Mouse (Mus musculus): ENCODE data around the gene Map4k4.

The Map4k4 gene

DNA sequence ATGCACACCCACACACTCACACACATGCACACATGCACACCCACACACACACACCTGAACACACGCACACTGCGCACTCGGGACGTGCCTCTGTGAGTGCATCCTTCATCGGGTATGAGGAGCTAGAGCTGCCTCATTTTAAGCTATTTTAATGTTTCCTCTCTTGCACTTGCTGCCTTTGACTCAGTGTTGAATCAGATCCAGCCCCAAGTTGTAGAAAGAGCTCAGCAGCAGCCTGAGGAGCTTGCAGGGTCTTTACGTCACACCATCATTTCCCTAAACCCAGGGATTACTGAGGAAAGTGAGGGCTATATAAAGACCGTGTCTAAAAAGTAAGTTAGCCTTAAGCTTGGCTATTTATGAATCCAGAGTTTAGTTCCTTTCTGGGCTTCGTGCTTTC is 62.1 kb downstream of the Map4k4 start:
- DNase-seq (ENCODE audit: low read depth, low spot score), result no peak

GRCm38 (mm10) chr1:39963821-39964220 is 63.1 kb downstream of the Map4k4 start:
- no peak for DNase-seq (ENCODE audit: low read depth, low spot score)

DNA sequence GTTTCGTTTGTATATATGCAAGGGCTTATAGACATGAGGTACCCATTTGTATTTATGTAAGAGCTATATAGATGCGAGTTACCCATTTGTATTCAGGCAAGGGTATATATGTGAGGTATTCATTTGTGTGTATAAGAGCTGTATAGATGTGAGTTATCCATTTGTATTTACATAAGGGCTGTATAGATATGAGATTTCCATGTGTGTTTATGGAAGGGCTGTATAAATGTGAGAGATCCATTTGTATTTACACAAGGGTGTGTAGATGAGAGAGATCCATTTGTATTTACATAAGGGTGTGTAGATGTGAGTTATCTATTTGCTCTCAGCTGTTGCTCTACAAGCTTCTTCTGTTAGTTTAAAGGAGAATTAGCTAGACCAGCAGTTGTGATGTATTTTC is 63.7 kb downstream of the Map4k4 start:
- no peak for DNase-seq (ENCODE audit: low read depth, low spot score)

- DNase-seq (ENCODE audit: low read depth, low spot score), result no peak
Observed at GRCm38 (mm10) chr1:39965461-39965860, 64.7 kb downstream of the Map4k4 start.

- DNase-seq (ENCODE audit: low read depth, low spot score), result no peak
Observed at GRCm38 (mm10) chr1:39968999-39969398, 68.3 kb downstream of the Map4k4 start.

DNA sequence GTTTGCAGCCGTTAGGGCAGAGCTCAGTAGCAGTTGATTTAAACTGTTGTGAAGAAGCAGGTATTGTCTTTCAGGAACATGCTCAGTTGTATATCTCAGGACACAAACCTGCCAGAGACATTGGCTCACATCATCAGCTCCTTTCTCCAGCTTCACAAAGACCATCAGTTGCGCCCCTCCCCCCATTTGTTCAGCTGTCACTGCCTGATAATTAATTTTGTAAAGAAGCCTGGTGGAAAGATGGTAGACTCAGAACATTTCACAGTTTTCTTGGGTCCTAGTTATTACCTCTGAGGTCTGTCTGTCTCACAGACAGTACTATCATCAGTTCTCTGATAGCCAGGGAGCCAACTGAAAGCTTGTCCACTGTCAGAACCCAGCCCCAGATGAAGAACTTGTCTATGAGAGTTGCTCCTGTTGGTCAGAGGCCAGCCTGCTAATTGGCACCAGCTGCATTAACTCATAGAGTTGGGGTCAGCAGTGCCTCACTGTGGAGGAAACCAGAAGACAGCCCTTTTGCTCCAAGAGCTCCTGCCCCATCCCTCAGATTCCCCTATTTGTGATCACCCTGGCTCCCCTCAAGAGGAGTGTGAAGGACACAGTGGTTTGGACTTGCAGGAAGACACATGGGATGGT is 69.2 kb downstream of the Map4k4 start:
- no peak for DNase-seq (ENCODE audit: low read depth, low spot score)

DNA sequence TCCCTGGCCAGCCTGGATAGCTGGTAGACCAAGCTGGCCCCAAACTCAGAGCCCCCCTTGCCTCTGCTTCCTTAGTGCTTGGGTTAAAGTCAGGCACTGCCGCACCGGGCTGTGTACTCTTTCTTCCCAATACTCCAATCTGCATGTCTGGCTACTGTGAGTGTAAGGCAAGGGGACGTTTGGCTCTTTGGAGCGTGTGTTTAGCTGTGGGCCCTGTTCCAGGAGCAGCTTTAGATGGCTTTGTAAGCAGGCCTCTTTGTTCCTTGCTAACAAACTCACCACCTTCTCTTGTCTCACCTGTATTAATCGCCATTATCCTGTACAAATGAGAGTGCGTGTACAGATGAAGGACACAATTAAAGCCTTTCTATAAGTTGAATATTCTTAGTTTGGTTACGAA is 71.7 kb downstream of the Map4k4 start:
- DNase-seq (ENCODE audit: low read depth, low spot score), result no peak

DNA sequence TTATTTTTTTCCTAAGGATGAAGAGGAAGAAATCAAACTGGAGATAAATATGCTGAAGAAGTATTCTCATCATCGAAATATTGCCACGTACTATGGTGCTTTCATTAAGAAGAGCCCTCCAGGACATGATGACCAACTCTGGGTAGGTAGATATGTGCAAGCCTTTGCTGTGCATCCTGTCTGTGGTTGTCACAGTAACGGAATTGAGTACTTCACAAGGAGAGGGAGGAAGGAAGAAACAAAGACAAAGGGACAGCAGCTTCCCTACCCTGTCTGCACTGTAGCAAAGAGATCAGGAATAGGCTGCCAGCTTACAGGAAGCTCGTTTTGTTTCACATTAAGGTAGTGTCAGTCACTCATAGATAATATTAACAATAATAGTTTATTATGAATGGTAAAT is 73.2 kb downstream of the Map4k4 start:
- DNase-seq (ENCODE audit: low read depth, low spot score), result no peak

DNA sequence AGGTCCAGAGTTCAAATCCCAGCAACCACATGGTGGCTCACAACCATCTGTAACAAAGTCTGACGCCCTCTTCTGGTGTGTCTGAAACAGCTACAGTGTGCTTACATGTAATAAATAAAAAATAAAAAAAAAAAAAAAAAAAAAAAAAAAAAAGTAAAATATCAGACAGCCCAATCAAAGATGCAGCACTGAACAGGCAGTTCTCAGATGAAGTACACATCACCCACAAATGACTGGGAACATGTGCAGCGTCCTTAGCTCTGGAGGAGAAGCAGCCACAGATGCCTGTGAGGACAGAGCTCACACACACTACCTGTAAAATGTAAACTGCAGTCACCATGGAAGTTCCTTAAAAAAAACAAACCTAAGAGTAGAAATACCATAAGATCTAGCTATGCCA is 74.3 kb downstream of the Map4k4 start:
- no peak for DNase-seq (ENCODE audit: low read depth, low spot score)

DNA sequence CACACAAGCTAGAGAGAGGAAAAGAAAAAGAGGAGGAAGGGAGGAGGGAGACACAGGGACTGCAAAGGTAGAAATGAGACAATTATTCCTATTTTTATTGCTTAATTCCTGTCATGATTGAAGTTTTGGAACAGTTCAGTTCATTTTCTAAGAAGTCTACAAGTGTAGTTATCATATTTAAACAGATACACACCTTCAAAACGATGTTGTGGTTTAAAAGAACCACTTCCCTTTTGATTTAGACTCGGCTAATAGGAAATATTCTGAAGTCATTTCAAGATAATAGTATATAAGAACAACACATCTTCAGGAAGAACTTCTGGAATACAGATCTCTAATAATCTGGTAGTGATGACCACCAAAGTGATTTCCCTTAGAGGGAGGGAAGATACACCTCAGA is 75.4 kb downstream of the Map4k4 start:
- DNase-seq (ENCODE audit: low read depth, low spot score), result no peak

DNA sequence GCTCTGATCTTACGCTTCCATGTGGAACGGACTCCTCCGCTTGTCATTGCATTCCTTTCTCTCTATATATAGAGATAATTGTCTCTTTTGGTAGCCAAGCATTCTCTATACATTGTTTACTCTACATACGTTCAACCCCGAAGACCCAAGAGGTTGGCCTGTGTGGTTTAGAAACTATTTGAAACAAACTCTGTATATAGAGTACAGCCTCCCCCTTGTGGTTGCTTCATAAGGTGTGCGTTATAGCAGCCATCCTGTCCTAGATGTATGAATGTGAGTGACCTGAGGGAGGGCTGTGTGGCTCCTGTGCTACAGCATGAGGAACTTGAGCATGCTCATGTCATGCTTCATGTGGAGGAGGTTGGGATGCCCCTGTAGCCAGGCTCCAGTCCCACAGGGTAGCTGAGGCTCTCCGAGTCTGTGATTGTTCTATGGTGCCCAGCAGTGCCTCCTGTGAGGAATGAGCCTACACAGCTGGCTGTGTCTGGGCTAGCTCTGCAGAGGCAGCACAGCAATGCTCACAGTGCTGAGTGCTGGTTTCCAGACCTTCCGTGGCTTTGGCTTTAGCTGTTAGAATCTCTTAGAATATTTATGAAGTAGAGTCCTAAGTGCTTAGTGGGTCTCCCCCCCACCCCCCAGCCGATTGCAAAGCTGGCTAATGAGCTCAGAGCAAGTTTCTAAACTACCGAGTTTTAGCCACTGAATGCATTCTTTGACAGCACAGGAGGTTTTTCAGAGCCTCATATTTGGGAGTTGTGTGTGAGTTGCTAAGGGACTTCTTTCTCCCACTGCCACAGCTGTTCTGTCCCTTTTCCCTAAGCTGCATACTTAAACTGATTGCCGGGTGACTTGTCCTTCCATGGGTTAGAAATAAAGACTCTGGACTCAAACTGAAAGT is 76.4 kb downstream of the Map4k4 start:
- DNase-seq (ENCODE audit: low read depth, low spot score), result no peak

GRCm38 (mm10) chr1:39978781-39979486 is 78.2 kb downstream of the Map4k4 start:
- DNase-seq (ENCODE audit: low read depth, low spot score), result no peak

DNA sequence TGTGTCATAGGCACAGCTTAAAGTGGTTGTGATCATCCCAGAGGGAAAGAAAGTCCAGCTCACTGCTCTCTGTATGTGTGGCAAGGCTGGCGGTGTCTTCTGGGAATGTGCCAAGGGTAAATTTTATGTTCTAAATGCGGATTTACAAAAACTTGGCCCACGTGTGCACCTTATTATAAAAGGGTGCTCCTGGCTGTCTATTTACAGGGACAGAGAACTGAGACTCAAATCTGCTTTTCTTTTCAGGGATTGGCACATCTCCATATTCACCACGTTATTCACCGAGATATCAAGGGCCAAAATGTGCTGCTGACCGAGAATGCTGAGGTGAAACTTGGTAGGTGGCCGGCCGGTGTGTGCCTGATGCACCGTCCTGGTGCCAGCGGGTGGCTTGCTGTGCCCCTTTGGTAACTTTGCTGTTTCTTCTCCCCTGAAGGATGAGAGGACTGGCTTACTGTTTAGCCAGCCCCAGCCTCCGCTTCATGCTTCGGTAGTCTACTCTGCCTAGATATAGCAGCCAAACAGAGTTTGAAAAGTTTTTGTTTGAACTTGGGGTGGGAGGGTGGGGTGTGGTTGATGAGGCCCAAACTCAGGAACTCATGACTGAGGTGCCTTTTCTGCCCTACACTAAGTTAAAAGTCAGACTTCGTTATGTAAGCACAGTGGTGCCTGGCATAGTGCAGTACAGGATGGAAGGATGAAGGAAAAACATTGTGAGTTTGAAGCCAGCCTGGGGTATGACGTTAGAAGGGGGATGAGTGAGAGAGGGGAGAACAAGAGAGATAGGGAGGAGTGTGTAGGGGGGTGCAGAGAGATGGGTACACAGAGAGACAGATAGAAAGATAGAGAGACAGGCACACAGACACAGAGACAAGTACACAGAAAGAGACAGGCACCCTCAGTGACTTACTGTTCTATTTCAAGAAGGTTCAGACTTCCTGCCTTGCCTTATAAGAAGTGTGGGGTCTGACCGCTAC is 79.9 kb downstream of the Map4k4 start:
- DNase-seq (ENCODE audit: low read depth, low spot score), result no peak

- DNase-seq (ENCODE audit: low read depth, low spot score), result no peak
Observed at GRCm38 (mm10) chr1:39981970-39982369, 81.3 kb downstream of the Map4k4 start.

GRCm38 (mm10) chr1:39982727-39983487 is 82.2 kb downstream of the Map4k4 start:
- DNase-seq (ENCODE audit: low read depth, low spot score), result no peak

DNA sequence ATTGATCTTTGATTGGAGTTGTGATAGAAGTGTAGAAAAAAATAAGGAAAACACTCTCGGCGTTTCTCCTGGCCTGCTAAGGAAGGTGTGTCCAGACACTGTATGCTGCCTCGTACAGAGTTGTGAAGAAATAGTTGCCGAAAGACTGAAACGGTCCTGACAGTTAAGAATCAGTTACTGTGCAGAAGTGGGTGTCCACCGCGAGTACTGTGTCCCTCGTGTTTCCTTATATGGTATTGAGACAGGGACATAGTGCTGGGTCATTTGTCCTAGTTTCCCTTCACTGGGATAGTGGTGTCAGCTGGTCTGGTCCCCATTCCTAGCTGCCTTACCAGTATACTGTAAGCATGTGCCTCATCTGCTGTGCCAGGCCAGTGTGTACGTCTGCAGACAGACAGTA is 83.6 kb downstream of the Map4k4 start:
- no peak for DNase-seq (ENCODE audit: low read depth, low spot score)

DNA sequence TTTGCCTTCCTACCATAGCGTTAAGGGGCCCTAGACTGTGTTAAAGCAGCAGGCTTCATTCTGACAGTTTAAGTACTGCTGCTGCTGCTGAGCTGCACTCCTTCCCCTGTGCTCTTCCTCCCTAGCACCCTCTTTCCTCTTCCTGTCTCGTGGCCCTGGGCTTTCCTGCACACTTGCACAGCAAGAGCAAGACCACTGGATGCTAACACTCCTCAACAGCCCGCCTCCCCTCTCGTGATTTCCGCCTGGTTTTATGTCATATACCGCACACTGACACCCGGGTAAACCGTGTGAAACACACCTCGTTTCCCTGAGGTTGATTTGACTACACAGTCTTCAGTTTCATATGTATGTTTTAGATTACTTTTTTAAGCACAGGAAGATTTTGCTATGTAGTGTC is 86.1 kb downstream of the Map4k4 start:
- no peak for DNase-seq (ENCODE audit: low read depth, low spot score)

DNA sequence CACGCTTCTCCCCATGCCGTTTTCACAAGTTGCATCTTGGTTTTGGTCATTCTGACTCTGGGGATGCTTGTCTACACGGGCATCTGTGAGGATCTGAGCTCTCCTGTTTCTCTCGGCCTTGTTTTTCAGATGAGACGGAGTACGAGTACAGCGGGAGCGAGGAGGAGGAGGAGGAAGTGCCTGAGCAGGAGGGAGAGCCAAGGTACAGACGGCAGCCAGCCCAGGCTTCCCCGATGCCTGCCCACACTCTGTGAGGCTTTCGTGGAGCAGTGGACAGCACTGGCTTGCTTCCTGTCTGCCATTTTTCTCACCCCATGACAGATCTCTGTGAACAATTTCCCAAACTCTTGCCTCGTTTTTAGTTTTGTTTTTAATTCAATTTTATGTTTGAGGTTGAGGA is 88.1 kb downstream of the Map4k4 start:
- DNase-seq (ENCODE audit: low read depth, low spot score), result no peak

- DNase-seq (ENCODE audit: low read depth, low spot score), result no peak
Observed at GRCm38 (mm10) chr1:39990041-39990440, 89.3 kb downstream of the Map4k4 start.

GRCm38 (mm10) chr1:39993921-39994320 is 93.2 kb downstream of the Map4k4 start:
- no peak for DNase-seq (ENCODE audit: low read depth, low spot score)

DNA sequence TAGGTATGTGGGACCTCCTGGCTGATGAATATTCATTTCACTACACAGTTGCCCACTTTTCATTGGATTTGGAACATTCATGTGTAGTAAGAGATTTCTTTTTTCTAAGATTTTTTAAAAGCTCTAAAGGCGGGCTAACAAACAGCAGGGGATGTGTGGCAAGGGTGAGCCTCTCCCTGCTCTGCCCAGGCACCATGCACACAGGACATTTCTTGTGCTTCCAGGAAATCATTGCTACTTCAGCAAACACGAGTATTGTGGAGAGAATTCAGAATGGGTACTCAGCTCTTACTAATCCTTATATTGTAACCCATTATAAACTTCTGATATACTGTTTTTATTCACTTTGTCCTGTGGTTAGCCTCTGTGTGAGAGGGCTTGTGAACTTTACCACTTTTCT is 94.9 kb downstream of the Map4k4 start:
- DNase-seq (ENCODE audit: low read depth, low spot score), result no peak

Measured in skeletal muscle tissue, adult 2 months (tissue).